Mouse (Mus musculus) A20 (cell line): ENCODE data around the gene Col15a1.

Experiments used
- DNase-seq: peaks from one replicate; pipeline ENCODE4 v3.0.0-alpha.2; 2011; ENCODE audit warnings: low read depth, low spot score

Col15a1 gene

DNA sequence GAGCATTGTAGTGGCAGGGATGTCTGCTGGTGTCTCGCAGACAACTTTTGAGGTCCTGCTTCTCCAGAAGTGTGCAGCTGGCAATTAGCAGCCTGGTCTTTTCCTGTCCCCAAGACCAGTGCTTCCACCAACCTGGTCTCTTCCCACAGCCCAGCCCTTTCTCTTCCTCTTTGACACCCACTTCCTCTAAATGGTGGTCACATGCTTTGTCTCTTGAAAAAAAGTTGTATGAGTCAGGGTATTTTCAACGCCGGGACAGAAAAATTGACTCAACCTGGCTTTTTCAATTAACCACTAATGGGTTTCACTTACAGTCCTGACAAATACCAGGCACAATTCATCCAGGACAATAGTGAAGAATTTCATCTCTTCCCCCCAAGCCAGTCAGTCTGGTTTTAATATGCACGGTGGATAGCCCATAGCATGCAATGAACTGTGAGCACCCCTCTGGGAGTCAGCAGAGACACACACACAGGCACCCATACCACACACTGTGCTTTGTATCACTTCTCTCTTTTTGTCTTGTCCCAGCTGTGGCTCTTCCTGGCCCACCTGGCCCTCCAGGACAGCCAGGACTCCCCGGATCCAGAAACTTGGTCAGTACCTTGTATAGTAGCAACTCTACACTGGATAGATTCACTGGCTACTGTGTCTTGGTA is 95.5 kb downstream of the Col15a1 start:
- peak; percentile 87 for DNase-seq

DNA sequence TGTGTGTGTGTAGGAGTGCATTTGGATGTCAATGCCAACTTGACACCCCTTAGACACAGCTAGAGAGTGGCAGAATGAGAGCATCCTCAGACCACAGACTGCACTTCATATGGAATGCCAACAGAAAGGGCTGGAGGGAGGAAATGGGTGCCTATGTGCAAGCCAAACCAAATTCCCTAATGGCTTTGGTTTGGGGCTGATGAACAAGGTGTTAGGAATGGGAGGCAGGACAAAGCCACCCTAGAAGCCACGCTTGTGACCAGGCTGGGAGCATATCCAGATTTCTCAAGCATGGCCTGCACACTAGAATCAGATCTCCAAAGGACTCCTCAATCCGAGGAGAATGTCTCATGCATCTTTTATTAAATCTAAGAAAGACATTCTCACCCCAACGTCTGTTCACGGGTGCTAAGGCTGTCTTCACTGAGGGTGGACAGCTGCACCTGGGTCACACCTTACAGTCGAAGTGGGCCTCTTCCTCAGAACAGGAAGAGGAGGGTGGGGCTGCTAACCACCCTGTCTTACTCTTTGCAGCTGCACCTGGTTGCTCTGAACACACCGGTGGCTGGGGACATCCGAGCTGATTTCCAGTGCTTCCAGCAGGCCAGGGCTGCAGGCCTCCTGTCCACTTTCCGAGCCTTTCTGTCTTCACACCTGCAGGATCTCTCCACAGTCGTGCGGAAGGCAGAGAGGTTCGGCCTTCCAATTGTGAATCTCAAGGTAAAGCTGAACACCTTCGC is 102.1 kb downstream of the Col15a1 start:
- DNase-seq, result peak; percentile 63

DNA sequence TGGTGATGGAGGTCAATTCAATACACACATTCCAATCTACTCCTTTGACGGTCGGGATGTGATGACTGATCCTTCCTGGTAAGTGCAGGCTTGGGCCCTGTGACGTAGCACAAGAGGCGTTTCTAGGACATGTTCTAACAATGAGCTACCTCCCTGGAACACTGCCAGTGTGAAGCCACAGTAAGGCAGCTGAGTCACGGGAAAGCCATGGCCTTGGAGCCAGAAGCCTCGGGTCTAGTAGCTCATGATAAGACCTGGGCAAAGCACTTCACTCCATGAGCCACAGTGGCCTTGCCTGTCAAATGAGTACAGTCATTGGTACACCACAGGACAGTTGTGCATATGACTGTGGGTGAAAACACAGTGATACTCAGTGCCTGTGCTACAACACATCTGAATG is 102.9 kb downstream of the Col15a1 start:
- no peak for DNase-seq

DNA sequence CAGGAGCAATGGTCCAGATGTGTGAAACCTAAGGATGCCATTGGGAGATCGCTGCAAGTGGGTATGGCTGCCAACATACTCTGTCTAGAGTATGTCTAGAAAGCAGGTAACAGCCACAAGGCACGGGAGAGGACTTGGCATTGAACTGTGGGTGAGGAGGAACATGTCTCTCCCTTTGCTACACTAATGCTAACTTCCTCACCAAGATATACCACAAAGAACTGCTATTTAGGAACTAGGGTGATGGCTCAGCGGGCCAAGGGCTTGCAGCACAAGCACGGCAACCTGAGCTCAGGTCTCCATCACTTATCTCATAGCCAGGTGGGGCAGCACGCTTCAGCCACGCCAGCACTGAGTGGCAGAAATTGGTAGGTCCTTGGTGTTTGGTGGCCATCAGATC is 103.5 kb downstream of the Col15a1 start:
- DNase-seq, result peak; percentile 18

DNA sequence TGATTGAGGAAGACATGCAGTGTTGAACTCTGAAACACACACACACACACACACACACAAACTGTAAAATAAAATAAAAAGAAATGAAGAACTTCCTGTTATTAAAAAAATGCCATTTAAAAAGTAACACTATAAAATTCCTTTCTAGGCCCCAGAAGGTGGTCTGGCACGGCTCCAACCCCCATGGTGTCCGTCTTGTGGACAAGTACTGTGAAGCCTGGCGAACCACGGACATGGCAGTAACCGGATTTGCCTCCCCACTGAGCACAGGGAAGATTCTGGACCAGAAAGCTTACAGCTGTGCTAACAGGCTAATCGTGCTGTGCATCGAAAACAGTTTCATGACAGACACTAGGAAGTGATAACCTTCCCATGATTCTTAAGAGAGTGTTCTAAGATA is 104.0 kb downstream of the Col15a1 start:
- DNase-seq, result no peak

DNA sequence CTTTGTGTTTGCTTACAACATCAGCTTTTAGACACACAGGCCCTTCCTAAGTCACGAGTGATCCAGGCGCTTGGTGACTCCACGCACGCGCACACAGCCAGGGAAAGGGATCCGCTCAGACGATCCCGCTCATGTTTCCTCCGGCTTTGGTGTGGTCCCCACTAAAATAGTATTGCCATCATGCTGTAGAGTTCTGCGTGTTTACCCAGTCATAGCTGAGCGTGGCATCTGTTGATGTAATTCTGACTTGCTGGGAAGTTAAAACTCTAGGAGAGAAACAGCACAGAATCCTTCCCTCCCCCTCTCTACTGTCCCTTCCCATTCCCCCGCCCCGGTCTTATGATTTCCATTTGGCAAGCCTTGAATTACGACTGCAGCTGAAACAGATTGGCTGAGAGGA is 104.7 kb downstream of the Col15a1 start:
- no peak for DNase-seq

DNA sequence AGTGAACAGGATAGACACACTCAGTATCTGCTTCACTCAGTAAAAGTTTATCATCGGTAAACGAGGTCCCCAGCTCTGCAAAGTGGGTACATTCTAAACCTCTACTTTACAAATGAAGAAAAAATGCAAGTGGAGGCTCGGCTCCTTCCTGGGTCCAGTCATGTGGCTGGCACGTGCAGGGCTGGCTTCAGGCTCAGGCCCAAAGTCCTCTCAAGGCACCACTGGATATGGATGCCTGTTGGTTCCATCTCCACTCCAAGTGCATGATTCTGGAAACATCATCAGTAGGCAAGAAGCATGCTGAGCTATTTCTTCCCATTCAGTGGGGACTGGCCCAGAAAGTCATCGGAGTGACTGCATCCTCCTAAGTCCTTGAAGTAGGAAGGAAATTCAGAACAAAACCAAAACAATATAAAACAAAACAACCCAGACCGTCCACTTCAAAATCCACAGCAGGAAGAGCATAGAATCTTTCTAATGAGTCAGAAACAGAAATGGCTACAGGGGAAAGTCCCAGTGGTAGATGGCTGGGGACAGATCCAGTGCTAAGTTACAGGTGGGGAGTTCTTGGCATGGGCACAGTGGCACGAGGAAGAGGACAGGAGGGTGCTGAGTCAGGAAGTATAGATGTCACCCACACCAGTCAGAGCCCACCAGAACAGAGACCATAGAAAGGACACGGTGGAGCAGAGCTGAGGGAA is 105.9 kb downstream of the Col15a1 start:
- DNase-seq, result peak; percentile 46

DNA sequence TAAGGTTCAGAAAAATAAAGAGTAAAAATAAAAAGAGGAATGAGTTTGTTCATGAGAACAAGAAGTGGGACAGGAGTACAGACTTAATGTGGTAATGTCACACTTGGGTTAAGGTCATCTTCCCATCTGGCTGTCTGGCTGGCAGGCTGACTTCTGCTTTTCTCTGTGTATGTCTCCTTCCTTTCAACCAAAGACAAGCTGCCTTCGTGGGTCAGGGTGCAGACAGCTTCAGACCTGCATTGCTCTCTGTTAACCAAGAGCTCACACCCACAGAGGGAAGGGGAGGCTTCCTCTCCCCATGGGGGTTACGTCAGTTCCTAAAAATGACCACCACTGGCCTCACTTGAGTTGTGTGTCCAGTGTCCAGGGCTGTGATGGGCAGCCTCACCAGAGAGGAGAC is 107.5 kb downstream of the Col15a1 start:
- DNase-seq, result peak; percentile 85

DNA sequence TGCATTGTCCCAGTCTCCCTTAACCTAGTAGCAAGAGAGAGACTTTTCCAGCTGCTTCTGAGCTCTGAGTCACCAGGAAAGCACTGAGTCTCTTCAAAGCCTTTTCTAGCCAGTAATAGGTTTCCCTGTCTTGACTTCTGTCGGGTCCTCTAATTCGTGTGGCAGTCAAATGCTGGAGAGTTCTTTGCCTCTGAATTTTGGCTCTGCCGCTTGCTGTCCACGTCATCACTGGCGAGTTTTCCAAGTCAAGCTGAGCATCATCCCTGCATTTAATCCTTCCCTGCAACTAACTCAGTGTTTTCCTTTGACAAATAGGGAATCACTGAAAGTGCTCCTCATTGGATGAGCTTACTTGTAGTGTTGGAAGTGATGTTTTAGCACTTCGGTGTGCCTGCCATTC is 108.5 kb downstream of the Col15a1 start:
- DNase-seq, result no peak

DNA sequence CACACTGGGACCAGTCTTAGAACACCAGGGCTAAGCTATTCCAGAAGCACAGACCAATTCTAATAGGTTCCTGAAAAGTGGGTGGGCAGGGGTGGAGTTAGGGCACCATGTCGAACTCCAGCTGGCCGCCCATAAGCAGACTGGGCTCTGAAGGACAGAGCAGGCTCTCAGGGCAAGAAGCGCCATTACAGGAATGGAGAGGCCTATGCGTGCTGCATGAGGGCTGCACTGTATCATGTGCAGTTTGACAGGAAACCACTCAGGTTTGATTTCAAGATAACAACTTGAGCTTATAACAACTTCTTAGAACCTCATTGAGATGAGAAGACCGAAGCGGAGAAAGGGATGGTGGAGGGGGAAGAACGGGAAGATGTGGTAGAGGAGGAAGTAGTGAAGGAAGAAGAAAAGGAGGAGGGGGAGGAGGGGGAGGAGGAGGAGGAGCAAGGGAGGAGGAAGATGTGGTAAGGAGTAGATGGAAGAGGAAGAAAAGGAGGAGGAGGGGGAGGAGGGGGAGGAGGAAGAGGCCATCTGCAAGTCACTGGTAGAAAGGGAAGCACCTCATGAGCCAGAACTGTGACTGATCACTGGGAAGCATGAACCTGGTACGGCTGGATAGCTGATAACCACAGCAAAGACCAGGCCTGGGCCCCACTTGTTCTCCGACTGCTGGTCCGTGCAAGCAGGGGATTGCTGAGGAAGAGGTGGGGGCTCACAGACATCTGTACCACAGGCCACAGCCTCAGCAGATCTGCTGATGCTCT is 111.8 kb downstream of the Col15a1 start:
- no peak for DNase-seq

DNA sequence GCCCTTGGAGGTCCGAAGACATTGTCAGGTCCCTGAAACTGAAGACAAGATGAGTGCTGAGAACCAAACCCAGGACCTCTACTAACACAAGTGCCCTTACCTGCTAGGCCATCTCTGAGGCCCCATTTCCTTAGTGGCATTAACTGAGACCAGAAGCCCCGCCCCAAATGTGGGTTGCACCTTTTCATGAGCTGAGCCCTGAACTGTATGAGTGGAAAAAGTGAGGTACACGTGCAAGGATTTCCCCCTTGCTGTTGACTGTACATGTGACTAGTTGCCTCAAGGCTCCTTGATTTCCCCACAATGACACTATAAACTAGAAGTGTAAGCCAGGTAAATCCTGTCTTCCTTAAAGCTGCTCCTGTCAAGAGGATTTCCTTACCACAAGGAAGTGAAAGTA is 114.4 kb downstream of the Col15a1 start:
- peak; percentile 71 for DNase-seq

DNA sequence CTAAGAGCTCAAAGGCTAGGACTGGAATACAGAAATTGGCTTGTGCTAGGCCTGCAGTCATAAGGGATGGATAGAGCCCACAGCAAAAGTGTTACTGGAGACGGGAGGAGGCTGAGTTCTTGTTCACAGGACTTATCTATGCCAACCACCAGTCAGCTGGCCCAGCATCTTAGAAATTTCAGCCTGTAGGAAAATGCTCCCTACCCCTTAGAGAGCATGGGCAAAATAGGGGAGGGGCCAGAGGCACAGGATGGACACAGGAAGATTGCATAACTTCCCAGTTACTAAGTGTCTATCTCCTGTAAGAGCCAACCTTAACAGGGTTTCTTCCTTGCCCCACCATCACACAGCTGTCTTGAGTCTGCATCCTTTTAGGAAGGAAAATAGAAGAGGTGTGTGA is 116.2 kb downstream of the Col15a1 start:
- DNase-seq, result no peak

DNA sequence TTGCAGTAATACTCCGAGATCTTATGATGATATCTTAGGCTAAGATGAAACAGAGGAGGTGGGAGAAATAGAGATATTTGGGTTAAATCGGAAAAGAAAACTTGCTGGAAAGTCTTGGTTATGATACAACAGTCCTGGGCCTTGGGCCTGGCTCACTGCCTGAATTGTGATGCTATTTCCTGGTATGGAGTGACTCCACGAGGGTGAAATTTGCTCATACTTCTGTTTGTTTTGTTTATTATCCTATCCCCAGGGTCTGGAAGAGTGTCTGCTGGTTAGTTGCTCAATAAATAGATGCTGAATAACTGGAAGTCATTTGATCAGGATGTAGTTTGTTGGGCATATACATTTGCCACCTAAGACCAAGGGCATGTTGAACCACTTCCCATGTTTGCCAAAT is 119.8 kb downstream of the Col15a1 start:
- DNase-seq, result no peak

DNA sequence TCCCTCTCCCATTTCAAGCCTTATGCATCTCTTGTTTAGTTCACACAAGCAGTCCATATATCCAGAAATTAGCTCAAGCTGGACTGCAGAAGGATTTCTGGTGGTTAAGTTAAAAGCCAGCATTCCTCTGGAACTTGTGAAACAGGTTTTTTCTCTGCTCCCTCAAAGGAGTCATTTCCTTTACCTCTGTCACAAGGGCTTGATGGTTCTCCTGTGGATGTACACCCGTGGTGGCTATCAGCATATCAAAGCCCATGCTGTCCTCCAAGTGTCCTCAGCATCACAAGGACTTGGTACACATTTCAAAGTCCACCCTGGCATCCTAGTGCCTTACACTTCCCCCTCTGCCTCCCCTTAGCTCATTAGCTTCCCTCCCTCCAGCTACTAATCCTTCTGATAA is 121.3 kb downstream of the Col15a1 start:
- no peak for DNase-seq

DNA sequence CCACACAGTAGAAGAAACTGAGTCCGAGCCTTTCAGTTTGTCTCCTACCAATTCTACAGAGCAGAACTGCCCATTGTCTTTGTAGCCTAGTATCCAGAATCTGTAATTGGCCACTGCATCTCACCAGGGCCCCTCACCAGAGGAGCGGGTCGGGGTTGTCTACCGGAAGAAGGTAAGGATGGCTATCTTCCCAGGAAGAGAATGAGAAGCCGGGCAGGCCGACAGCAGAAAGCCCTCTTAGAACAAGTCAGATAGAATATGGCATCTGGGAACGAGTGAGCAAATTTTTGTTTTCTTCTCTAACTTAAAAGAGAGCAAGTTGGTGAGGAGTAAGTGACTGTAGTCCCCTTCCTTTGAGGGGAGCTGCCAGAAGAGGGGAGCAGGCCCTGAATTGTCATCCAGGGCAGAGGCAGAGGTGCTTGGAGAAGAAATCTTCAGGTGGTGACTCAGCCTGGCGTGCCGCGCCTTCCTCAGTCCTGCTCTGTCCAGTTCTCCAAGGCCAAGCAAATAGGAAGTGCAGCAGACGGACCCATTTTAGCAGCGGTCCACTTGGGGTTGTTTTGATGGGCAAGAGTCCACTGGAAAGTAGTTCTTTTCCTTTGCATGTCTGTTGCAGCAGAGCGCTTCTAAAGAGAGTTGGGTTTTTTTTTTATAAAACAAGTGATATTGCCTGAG is 122.6 kb downstream of the Col15a1 start:
- DNase-seq, result no peak

DNA sequence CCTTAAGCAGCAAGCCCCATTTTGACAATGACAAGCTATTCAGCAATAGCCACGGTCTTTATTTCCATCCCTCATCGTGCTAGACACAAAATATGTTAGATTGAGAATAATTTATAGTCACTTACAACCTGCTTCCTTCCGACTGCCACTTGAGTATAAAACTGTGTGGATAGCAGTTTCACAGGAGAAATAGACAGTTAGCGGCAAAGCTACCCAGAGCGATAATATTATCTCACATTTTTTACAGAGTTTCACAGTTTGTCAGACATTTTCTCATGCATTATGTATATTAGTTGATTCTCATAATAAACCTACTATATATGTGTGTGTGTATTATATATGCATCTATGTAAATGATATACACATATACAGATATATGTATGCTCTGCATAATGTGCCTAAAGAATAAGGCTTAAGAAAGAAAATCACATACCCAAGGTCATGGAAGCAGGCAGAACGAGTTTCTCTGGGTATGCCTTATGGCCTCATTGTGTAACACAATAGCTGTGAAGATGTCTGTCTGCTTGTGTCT is 124.9 kb downstream of the Col15a1 start:
- DNase-seq, result no peak

DNA sequence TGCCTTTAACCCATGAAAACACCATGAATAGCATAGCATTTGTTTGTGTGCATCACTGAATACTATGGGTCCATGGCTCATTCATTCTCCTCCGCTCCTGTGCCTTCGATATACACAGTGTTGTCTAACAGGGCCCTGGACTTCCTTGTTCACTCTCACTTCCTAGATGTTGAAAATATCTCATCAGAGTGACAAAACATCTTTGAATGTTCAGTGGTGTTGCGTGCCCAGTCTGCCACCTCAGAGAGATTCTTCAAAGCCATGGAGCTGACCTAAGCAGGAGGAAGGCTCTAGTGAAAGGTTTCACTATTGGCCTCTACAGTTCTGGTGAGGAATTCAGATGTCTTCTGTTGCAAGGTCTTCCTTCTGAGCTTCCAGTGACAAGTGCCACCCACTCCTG is 125.6 kb downstream of the Col15a1 start:
- peak; percentile 49 for DNase-seq

DNA sequence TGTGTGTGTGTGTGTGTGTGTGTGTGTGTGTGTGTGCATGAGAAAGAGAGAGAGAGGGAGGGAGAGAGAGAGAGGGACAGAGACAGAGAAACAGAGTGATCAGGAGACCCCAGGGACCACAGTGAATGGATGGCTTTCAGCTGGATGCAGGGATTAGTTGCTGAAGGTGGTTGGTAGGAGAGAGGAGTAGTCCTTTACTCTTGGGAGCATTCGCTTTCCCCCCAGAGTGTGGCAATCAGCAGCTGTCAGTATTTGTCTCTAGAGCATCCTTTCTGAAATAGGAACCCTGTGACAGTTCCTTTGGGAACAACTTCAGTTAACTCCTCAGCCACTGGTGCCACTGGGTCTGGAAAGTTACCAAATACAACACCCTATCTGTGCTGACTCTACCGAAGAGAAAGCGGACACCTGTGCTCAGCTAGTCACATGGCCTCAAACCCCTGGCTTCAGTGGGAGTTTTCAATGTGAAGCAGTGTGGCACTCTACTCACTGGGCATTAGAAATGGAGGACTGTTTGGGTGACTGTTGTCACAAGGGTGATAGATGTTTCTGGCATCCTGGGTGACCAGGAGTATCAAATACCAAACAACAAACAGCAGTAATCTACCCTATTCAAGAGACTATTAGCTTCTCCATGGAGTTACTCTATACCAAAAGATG is 129.1 kb downstream of the Col15a1 start:
- no peak for DNase-seq

DNA sequence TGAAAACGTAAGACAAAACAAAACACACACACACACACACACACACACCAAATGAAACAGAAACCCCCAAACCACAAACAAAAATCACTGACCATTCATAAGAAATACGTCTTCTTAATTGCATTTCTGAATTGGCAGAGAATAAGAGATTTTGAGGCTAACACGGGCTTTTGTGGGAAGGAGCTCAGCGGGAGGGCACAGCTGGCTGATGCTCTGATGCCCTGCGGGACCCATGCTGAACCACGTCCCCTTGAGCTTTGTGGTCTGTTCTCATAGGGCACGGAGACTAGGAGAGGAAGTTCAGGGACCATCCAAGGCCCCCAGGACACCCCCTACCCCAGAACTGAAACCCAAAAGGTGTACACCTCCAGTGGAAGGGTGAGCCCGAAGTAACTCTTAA is 134.7 kb downstream of the Col15a1 start:
- DNase-seq, result peak; percentile 61

DNA sequence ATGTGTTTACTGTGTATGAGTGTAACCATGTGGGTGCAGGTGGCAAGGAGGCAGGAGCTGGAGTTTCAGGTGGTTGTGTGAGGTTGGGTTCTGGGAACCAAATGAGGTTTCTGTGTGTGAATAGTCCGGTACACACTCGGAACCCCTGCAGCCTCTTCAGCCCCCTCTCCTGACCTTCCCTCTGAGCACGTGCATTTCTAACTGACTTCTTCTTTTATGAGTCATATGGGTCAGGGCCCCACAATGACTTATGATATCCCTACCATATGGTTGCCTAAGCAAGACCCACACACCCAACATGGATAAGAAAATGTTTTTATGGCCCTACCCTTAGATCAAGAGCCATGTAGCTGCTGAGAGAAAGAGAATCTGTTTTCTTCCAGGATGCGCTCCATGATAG is 139.1 kb downstream of the Col15a1 start:
- DNase-seq, result peak; percentile 76

DNA sequence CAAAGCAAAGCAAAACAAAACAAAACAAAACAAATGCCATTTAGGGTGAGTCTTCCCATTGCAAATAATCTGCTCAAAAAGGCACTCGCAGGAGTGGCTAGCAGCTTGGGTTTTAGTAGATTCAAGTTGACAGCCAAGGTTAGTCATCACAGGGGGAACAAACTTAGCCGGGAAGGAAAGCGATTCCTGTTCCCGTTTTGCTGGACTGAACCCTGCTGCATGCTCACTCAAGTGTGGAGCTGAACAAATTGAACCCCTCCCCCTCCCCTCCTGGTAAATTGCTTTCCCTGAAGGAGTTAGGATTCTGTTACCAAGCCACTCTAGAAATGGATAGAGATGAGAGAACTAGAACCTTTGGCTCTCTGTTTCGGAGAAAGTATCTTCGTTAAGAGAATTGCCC is 141.8 kb downstream of the Col15a1 start:
- DNase-seq, result no peak
